Mouse (Mus musculus): ENCODE results near the gene Rsu1.

The Rsu1 gene

DNA sequence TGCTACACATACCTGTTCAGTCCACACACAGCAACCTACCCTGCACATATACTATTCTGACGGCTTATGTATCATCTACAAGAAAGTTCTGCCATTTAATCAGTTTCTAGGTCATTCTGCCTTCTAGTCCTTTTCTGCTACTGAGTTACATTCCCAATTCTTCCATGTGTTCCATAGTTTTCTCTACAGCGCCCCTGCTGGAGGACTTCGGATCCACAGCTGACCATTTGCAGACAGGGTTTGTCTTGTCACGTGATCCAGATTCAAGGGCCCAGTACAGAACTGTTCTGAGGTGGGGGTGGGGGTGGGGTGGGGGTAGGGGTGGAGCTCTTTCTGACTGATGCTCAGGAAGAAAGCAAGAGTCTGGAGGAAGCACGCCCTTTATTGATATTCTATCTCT lies 102.5 kb downstream of the Rsu1 start:
- no peak for DNase-seq (ENCODE audit: low read depth, low spot score)

GRCm38 (mm10) chr2:13161717-13162116 lies 109.5 kb downstream of the Rsu1 start:
- no peak for DNase-seq (ENCODE audit: low read depth, low spot score)

GRCm38 (mm10) chr2:13145245-13145644 lies 126.0 kb downstream of the Rsu1 start:
- DNase-seq (ENCODE audit: low read depth, low spot score) = no peak

DNA sequence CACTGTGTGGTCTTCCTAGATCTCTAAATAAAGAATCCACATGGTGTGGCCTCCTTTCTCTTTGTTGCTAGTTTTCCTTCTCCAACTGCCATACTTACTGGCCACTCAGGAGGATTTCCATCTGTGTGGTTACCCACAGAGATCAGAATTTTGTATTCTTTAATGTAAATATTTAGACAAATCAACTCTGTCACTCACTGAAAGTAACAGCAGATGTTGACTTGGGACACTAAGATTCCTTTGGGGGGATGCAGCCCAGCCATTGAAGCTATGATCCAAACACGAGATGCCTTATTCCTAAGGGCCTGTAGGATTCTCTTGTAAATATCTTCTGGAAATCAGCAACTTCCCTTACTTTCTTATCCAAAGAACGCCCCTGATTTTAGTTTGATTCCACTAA lies 136.3 kb downstream of the Rsu1 start:
- DNase-seq (ENCODE audit: low read depth, low spot score) = no peak

DNA sequence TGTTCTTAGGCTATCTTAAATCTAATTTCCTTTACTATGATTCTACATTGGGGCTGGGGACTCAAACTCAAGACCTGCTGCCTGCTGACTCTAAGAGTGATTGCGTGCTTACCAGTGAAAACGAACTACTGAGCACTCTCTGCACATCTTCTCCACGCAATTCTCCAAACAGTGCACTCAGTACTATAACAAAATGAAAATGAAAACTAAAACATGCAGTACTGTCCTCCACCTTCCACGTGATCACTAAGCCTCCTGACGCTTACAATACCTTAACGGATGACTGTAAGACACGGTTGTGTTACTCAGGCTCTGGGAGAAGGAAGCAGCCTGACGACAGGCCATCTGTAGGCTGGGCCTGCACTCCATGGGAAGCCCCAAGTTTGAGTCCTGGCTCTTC lies 138.4 kb downstream of the Rsu1 start:
- DNase-seq (ENCODE audit: low read depth, low spot score) = peak; percentile 75

DNA sequence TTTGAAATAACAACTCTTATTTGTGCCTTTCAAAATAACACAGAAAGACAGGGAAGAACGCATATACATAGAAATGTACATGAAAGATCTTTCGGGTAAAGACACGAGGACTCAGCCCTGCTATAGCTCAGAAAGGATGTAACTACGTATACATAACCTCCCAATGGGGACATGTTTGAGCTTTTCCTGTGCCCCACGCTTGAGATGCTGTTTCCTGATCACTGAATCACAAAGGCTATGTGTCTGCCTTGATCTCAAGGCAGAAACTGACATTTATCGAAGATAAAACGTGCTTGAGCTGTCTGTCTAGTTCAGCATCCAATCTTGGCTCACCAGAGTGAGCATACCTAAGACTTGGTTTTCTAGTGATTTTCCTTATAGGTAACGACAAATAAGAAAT lies 138.8 kb downstream of the Rsu1 start:
- DNase-seq (ENCODE audit: low read depth, low spot score) = peak; percentile 76

GRCm38 (mm10) chr2:13129859-13130258 lies 141.4 kb downstream of the Rsu1 start:
- no peak for DNase-seq (ENCODE audit: low read depth, low spot score)

GRCm38 (mm10) chr2:13129337-13129736 lies 141.9 kb downstream of the Rsu1 start:
- DNase-seq (ENCODE audit: low read depth, low spot score) = no peak

DNA sequence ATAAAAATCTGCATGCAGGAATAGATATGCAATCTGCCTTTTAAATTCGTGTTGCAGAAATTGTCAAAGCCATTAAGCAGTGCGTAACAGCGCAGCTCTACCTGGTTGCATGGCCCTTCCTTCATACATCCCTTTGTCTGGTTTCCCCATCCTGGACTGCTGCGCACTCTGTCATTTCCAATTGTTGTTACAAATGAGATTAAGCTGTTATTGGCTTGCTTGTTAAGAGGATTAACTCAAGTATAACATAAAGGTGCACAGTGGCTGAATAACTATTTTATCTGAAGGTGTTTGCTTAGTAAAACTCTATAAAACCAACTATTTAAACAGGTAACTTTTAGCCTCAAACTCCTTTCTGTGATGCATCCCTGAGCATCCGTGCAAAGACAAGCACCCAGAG lies 150.8 kb downstream of the Rsu1 start:
- no peak for DNase-seq (ENCODE audit: low read depth, low spot score)

- DNase-seq (ENCODE audit: low read depth, low spot score) = no peak
These were observed 153.3 kb downstream of the Rsu1 start for GRCm38 (mm10) chr2:13117896-13118295.

DNA sequence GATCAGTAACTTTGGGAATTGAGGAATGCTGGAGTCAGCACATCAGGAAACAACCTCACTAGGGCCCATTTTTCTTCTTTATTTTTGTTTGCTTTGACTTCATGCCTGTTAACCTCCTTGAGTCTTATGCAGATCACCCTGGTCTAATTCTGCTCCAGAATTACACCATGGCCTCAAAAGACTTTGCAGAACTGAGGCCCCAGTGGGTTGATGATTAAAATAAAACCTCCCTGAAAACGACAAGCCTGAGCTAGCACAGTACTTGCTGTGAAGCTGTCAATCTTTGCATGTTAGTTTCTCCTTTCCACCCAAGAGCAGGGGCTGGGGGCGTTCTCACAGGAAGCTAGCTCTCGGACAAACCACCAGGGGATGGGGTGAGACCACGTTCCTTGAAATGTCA lies 164.7 kb downstream of the Rsu1 start:
- DNase-seq (ENCODE audit: low read depth, low spot score) = no peak

GRCm38 (mm10) chr2:13104388-13104787 lies 166.8 kb downstream of the Rsu1 start:
- DNase-seq (ENCODE audit: low read depth, low spot score) = no peak

DNA sequence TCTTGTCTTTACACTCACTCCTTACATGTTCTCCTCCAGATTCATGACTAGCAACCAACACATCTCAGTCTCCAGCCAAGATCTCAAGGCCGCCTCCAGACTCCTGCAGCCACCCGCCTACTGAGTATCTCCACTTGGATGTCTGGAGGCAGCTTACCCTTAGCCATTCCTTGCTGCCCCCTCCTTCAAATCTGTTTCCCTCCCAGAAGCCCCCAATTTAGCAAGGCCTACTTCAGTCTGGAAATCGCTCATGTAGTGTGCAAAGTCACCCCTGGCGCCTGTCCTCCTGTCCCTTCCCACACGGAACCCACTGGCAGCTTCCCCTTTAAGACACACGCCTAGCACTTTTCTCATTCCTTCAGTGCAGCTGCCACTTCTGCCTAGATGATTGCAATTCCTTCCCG lies 167.4 kb downstream of the Rsu1 start:
- DNase-seq (ENCODE audit: low read depth, low spot score) = no peak

DNA sequence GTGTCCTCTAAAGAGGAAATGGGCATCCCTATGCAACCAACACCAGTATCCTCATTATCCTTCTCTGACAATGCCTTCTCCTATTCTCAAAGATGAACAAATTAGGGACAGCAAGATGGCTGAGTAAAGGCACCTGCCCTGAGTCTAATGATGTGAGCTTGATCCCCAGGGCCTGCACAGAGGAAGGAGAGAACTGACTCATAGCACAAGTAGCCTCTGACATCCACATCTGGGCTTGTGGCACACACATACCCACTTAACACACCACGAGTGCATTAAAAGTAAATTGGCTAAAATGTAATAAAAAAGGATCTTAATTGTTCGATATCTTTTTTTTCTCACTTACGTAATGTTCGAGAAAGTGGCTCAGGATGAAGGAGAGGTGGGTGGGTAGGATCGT lies 177.2 kb downstream of the Rsu1 start:
- no peak for DNase-seq (ENCODE audit: low read depth, low spot score)

DNA sequence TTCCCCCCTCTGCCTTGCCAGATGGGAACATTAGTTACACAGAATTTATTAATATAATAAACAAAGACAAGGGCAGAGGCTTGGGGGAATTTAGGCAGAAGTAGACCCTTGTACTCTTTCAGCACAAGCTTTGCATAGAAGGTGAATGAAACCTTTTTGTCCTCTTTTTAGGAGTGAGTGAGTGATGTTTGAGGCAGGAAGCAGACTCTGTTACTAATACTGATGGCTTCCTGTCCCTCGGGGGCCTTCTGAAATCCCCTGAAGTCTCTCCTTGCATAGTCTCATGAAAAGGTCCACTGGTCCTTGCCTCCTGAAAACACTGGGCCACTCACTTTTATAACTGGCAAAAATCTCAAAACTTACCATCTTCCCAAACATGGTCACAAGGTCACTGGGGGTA lies 177.6 kb downstream of the Rsu1 start:
- no peak for DNase-seq (ENCODE audit: low read depth, low spot score)

- DNase-seq (ENCODE audit: low read depth, low spot score) = no peak
These were observed 179.7 kb downstream of the Rsu1 start for GRCm38 (mm10) chr2:13091399-13092015.

GRCm38 (mm10) chr2:13090841-13091240 lies 180.4 kb downstream of the Rsu1 start:
- DNase-seq (ENCODE audit: low read depth, low spot score) = no peak

DNA sequence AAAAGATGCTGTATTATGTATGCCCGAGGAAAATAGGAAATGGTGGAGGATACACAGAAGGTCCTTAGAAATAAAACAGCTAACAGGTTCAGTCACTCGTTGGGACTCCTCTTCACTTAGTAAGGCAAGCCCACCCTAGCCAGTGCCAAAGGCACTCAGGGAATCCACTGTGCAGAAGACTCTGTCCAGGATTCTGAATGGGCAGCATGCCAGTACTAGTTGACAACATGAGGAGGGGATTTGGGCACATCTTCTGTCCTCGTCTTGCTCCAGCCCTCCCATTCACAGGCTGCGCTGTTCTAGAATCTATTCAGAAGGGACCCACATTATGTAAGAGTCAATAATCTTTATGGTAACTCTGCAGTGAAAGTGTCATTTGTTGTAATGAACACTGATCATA lies 181.4 kb downstream of the Rsu1 start:
- DNase-seq (ENCODE audit: low read depth, low spot score) = no peak

- no peak for DNase-seq (ENCODE audit: low read depth, low spot score)
These were observed 182.9 kb downstream of the Rsu1 start for GRCm38 (mm10) chr2:13088266-13088665.

GRCm38 (mm10) chr2:13087811-13088210 lies 183.4 kb downstream of the Rsu1 start:
- DNase-seq (ENCODE audit: low read depth, low spot score) = no peak

- no peak for DNase-seq (ENCODE audit: low read depth, low spot score)
These were observed 187.0 kb downstream of the Rsu1 start for GRCm38 (mm10) chr2:13084223-13084622.

DNA sequence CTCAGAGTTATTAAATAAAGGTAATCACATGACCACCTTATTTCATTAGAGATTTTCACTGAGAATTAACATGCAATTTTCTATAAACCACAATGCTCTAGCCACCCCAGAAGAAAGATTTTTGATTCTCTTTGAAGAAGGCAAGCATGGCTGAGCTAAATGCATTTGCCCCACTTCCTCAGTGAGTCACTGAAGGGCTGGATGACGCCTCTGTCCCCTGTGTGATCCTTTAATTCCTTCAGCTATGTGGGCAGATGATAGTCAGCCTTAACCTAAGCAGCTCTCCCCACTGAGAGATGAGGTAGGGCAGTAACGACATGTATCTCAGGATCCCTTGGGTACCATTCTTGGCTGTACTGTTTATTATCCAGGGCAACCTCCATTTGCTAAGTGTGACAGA lies 190.7 kb downstream of the Rsu1 start:
- DNase-seq (ENCODE audit: low read depth, low spot score) = no peak

GRCm38 (mm10) chr2:13072243-13072642 lies 199.0 kb downstream of the Rsu1 start:
- no peak for DNase-seq (ENCODE audit: low read depth, low spot score)
